Mouse (Mus musculus) forebrain, embryonic 16.5 days (tissue): ENCODE results near the gene Acacb. TPM values are rescaled to one million over a fixed set of nuclear protein-coding genes. Genes with fewer than 3 reads are reported as not detected.

Experiments used
- ATAC-seq: fragments of 200-750 bp; cut with Nextera tagmentation; 2 replicates; pipeline ENCODE4 v1.8.0; 2017; ENCODE audit warnings: mild to moderate bottlenecking, moderate library complexity
- H3K27ac ChIP-seq: fragments of 300-500 bp; sonication (generic); 2 replicates; pipeline ENCODE4 v1.5.1; 2014; ENCODE audit warnings: low read length, control low read depth
- H3K27me3 ChIP-seq: fragments of 300-500 bp; sonication (generic); replicated peaks from 2 replicates; pipeline ENCODE4 v1.6.1; 2014; ENCODE audit warnings: low read length; ENCODE audit not compliant: control insufficient read depth, insufficient read depth
- H3K36me3 ChIP-seq: fragments of 300-500 bp; sonication (generic); 2 replicates; pipeline ENCODE4 v1.6.1; 2014; ENCODE audit not compliant: control insufficient read depth, insufficient read depth
- H3K4me1 ChIP-seq: fragments of 300-500 bp; sonication (generic); replicated peaks from 2 replicates; pipeline ENCODE4 v1.6.1; 2014; ENCODE audit warnings: low read length; ENCODE audit not compliant: control insufficient read depth, insufficient read depth
- H3K4me2 ChIP-seq: fragments of 300-500 bp; sonication (generic); 2 replicates; pipeline ENCODE4 v1.6.1; 2014; ENCODE audit warnings: mild to moderate bottlenecking, low read length, control low read depth
- H3K4me3 ChIP-seq: fragments of 300-500 bp; sonication (generic); replicated peaks from 2 replicates; pipeline ENCODE4 v1.5.1; 2014; ENCODE audit warnings: mild to moderate bottlenecking, low read length, control low read depth
- H3K9ac ChIP-seq: fragments of 300-500 bp; sonication (generic); replicated peaks from 2 replicates; pipeline ENCODE4 v1.6.1; 2014; ENCODE audit warnings: low read depth, low read length, control low read depth
- H3K9me3 ChIP-seq: fragments of 300-500 bp; sonication (generic); 2 replicates; pipeline ENCODE4 v1.6.1; 2016; ENCODE audit warnings: low read length; ENCODE audit not compliant: control insufficient read depth
- WGBS: fragments of 180-500 bp; shearing (Covaris S2); extraction: QIAGEN DNeasy Blood & Tissue Kit; methylation state at CpG from one replicate; pipeline ENCODE4 v1.1.7; 2014; 5-methylcytosine and 5-hydroxymethylcytosine counted together
- polyA plus RNA-seq: library from polyadenylated mRNA; unstranded; fragments of >200 nt; fragmentation: Nextera tagmentation; extraction: Ambion mirVana; gene quantifications from 2 replicates; pipeline ENCODE4 v1.2.1, GENCODE M21; 2015

The Acacb gene
- 1.2 and 2.9 TPM in 2 replicates for polyA plus RNA-seq

DNA sequence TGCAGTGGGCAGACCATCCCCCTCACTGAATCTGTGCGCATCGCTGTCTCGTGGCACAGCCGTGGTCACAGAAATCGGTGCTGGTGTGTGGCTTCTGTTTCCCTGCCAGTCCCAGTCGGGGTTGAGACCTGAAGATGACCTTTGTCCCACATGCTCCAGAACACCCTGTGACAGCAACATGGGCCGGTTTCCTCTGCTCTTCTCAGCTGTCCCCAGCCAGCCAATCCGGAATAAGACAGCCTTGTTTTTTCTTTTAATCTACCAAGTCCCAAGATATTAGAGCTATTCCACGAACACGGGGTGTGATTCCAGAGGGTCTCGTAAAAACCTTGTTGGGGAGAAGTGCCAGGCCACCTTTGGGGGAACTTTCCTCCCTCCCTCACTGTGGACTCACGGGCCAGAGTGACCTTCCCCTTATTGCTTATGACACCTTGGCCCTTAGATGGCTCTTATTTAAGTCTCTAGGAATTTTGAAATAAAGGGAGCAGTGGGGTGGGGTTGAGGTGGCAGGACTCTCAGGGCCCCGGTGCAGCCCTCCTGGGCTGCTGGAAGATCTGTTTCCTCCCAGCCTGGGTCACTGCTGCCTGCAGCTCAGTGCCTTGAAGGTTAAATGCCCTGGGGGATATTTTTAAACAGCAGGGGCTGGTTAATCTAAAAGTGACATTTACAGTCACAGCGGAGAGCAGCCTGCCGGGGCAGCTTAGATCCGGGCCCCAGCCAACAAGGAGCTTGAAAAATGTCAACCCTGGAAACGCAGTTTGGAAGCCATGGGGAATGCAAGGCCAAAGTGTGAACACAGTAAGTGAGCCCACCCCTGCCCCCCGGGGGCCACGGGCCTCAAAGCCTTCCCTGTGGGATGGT, at the start of gene Acacb:
Acacb (plus strand) TSS at position 508 of the 861 bp plus-strand sequence.
- 58% methylated on average over 19 of the region's 19 CpGs for WGBS
- H3K9me3 ChIP-seq, result no peaks in the 10 kb centered on the region
- H3K27me3 ChIP-seq, result no peaks in the 10 kb centered on the region
- H3K4me2 ChIP-seq, result no peak within 1 kb of the TSS
- no peak within 1 kb of the TSS for H3K27ac ChIP-seq
- no peak for ATAC-seq
- H3K9ac ChIP-seq, result no peak within 1 kb of the TSS
- no peak within 1 kb of the TSS for H3K4me3 ChIP-seq
- no peaks in the 10 kb centered on the region for H3K36me3 ChIP-seq
- H3K4me1 ChIP-seq, result no peaks in the 10 kb centered on the region

DNA sequence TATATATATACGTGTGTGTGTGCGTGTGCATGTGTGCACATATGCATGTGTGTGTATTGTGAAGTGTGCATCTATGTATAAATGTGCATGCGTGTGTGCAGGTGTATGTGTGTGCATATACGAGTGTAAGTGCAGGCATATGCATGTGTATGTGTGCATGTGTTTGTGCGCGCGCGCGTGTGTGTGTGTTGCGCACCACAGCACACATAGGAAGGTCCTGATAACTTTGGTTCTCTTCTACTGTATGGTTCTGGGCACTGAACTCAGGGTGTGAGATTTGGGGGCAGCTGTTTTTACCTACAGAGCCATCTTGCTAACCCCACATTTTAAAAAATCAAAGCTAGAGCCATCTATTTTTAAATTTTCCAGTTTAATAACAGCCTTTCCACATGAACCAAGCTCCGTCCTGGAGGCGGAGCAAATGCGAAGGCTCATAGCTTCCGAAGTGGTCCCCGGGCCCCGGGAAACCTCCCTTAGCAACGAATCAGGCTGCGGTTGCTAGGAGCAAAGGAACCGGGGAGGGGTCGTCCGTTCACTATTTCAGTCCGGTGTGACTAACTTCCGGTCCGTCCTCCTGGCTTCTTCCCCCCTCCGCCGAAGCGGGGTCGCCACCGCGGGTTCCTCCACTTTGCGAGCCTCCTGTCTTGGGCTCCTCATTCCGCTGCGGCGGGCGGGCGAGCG, 46.5 kb upstream of the Acacb start:
- peak overlapping the region; percentile 94 for H3K9ac ChIP-seq
- ATAC-seq, result peak; percentile 95
- no peaks in the 10 kb centered on the region; the same call in 1 of the 2 replicates for H3K36me3 ChIP-seq
- peak overlapping the region; percentile 89 for H3K4me2 ChIP-seq
- peaks cover 17% of the 10 kb centered on the region for H3K4me1 ChIP-seq
- no peaks in the 10 kb centered on the region for H3K9me3 ChIP-seq
- no peaks in the 10 kb centered on the region for H3K27me3 ChIP-seq
- H3K4me3 ChIP-seq, result peak overlapping the region; percentile 91
- peak overlapping the region; percentile 65 for H3K27ac ChIP-seq
- WGBS, result 8% methylated on average over 37 of the region's 37 CpGs

DNA sequence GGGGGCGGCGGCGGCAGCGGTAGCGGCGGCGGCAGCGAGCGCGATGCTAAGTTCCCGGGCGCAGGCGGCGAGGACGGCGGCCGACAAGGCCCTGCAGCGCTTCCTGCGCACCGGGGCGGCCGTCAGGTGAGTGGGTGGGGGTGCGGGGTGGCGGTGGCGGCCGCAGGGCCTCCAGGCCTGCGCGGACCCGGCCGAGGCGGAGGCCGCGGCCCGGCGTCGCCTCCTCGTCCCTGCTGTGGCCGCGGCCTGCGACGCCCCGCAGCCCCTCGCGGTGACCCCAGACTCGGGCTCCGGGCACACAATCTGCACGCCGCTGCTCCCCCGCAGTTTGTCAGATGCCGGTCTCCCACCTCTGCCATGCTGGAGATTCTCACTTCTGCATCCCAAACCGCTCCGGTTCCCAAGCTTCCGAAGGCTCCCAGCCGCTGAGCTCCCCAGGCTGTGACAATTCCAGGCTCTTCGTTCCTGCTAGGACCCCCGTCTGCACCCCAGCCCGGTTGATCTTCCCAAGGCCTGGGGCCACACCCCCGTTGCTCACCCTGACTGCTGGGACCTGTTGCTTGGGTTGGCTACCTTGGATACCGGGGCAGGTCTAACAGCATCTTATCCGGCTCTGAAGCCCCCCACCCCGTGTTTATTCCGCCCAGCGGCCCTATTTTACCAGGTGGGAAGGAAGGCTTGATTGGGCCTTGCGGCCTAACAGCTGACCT, 45.8 kb upstream of the Acacb start:
- Histone ChIP-seq H3K4me2 (peak overlapping the region; percentile 89), H3K4me1 (peaks cover 17% of the 10 kb centered on the region), H3K27me3 (no peaks in the 10 kb centered on the region), H3K9me3 (no peaks in the 10 kb centered on the region), H3K9ac (peak overlapping the region; percentile 94), H3K27ac (peak overlapping the region; percentile 61), H3K36me3 (no peaks in the 10 kb centered on the region; the same call in 1 of the 2 replicates), H3K4me3 (peak overlapping the region; percentile 91)
- 2% methylated on average over 59 of the region's 64 CpGs for WGBS
- ATAC-seq, result peak; percentile 51

DNA sequence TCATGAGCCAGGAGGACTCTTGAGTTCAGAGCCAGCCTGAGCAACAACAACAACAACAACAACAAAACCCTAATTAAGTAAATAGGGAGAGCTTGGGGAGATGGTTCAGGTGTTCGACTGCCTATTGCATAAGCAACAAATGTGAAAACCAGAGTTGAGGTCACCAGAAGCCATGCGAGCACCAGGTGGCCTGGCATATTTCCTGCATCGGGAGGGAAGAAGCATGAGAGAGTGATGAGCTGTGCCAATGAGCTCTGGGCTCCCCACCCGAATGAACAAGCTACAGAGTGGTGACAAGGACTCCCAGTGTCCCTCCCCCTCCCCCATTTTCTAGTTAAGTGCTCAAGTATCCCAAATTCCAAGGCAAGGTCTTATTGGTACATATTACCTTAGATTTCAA, 44.5 kb upstream of the Acacb start:
- no peak for ATAC-seq
- Histone ChIP-seq H3K36me3 (peaks cover 2% of the 10 kb centered on the region; the same call in 1 of the 2 replicates), H3K4me1 (peaks cover 17% of the 10 kb centered on the region), H3K27ac (no peak overlapping the region), H3K9me3 (no peaks in the 10 kb centered on the region), H3K9ac (no peak overlapping the region), H3K27me3 (no peaks in the 10 kb centered on the region), H3K4me2 (no peak overlapping the region), H3K4me3 (no peak overlapping the region)
- 79% methylated on average over 4 of the region's 4 CpGs for WGBS

DNA sequence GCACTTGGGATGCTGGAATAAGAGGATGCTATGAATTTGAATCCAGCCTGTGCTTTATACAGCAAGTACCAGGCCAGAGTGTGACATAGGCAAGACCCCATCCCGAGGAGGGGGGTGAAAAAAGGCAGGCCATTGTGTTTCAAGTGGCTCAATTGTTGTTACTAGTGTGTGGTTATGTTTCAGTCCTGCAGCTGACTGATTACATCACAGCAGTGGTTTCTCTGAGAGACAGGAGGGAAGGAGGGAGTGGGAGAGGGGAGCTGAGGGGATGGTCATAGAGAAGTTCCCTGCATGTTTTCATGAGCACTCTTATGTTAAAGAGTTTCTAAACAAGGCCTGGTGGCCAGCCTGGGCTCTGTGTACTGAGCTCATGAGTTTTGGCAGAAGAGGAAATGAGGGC, 43.5 kb upstream of the Acacb start:
- H3K9ac ChIP-seq, result no peak overlapping the region
- peaks cover 17% of the 10 kb centered on the region for H3K4me1 ChIP-seq
- WGBS, result 68% methylated on average over 1 of the region's 1 CpGs
- H3K27me3 ChIP-seq, result no peaks in the 10 kb centered on the region
- no peaks in the 10 kb centered on the region for H3K9me3 ChIP-seq
- no peak overlapping the region for H3K27ac ChIP-seq
- no peak for ATAC-seq
- H3K36me3 ChIP-seq, result peaks cover 2% of the 10 kb centered on the region; the same call in 1 of the 2 replicates
- H3K4me3 ChIP-seq, result no peak overlapping the region
- H3K4me2 ChIP-seq, result no peak overlapping the region

DNA sequence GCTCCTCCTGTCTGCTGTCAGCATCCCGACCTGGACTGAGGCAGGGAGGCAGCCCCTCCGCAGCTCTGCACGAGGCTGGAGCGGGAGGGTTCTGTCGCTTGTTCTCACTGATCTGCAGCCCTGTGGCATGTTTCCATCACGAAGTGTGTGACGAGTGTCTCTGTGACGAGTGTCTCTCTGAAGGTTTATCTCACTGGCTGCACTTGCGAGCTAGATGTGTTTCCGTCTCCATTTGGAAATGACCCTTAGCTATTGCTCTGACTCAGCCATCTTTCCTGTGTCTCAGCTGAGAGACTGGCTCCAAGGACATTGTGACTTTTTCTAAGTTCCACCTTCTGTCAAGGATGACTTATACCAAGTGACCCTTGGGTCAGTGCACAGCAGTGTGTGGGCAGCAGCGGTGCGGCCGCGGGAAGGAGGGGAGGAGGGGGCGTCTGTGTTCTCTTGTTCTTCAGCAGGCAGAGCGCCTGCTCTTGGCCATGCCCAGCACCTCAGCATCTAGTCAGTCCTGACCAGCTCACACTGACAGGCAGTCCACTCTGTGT, 39.9 kb upstream of the Acacb start:
- no peaks in the 10 kb centered on the region for H3K9me3 ChIP-seq
- H3K4me2 ChIP-seq, result no peak overlapping the region
- 90% methylated on average over 16 of the region's 16 CpGs for WGBS
- H3K9ac ChIP-seq, result no peak overlapping the region
- H3K4me3 ChIP-seq, result no peak overlapping the region
- no peak overlapping the region for H3K27ac ChIP-seq
- no peak for ATAC-seq
- peaks cover 6% of the 10 kb centered on the region; the same call in 1 of the 2 replicates for H3K4me1 ChIP-seq
- no peaks in the 10 kb centered on the region for H3K27me3 ChIP-seq
- peaks cover 25% of the 10 kb centered on the region for H3K36me3 ChIP-seq

DNA sequence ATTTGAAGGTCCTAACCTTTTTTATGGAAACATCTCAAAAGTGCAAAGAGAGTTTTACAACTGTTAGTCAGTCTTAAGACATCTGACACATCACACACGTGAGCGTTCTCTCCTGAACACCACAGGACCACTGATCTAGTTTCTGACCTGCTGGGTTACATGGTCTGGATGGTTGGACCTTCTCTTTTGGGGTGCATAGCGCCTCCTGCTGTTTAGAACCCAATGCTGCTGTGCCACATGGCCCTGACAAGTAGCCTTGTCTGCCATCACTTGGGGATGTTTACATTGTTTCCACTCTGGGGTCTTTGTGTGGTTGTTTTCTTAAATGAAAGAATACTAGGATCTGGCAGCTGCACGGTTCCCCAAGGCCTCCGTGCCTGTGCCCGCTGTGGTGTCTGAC, 33.0 kb upstream of the Acacb start:
- no peaks in the 10 kb centered on the region for H3K27me3 ChIP-seq
- peaks cover 34% of the 10 kb centered on the region for H3K36me3 ChIP-seq
- 88% methylated on average over 6 of the region's 6 CpGs for whole genome bisulfite sequencing
- ATAC-seq, result no peak
- no peak overlapping the region for H3K27ac ChIP-seq
- no peaks in the 10 kb centered on the region for H3K9me3 ChIP-seq
- no peak overlapping the region for H3K4me2 ChIP-seq
- H3K4me3 ChIP-seq, result no peak overlapping the region
- no peaks in the 10 kb centered on the region for H3K4me1 ChIP-seq
- H3K9ac ChIP-seq, result no peak overlapping the region

DNA sequence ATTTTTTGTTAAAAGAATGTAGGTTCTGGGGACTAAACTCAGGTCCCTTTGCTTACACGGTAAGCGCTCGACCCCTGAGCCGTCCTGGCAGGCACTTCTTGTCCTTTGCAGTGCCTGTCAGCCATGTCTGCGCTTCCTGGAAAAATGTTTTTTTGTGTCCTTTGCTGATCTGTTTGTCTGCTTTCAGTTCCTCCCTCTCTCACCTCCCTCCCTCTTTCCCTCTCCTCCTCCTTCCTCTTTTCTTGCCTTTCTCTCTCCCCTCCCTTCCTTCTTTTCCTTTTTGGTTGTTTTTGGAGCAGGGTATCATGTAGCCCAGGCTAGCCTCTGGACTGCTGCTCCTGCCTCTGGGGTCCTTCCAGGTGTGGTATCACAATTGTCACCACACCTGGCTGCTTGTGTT, 31.3 kb upstream of the Acacb start:
- H3K36me3 ChIP-seq, result peaks cover 25% of the 10 kb centered on the region
- H3K9me3 ChIP-seq, result no peaks in the 10 kb centered on the region
- no peak overlapping the region for H3K4me2 ChIP-seq
- no peaks in the 10 kb centered on the region for H3K4me1 ChIP-seq
- no peaks in the 10 kb centered on the region for H3K27me3 ChIP-seq
- H3K4me3 ChIP-seq, result no peak overlapping the region
- H3K27ac ChIP-seq, result no peak overlapping the region
- no peak overlapping the region for H3K9ac ChIP-seq
- WGBS, result 91% methylated on average over 5 of the region's 5 CpGs
- ATAC-seq, result no peak

DNA sequence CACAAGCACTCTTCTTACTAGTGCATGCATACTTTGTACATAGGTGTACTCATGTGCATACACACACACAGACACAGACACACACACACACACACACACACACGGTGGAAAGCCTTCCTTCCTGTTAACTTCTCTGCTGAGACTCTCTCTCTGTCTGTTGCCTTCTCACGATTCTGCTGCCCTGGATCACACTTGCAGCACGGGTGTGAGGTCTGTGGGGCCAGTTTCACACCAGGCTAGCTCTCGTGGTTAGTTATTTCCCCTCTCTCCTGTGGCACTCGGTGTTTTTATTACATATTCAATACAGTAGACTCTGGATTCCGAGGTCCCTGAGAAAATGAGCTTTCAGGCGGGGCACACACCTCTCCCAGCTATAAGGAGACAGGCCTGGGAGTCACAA, 29.7 kb upstream of the Acacb start:
- H3K9ac ChIP-seq, result no peak overlapping the region
- no peak overlapping the region for H3K4me2 ChIP-seq
- H3K4me1 ChIP-seq, result no peaks in the 10 kb centered on the region
- no peak for ATAC-seq
- H3K27me3 ChIP-seq, result no peaks in the 10 kb centered on the region
- H3K36me3 ChIP-seq, result peaks cover 27% of the 10 kb centered on the region
- WGBS, result 80% methylated on average over 7 of the region's 7 CpGs
- H3K27ac ChIP-seq, result no peak overlapping the region
- no peaks in the 10 kb centered on the region for H3K9me3 ChIP-seq
- no peak overlapping the region for H3K4me3 ChIP-seq
